Mouse (Mus musculus): ENCODE results near the gene Dhrs3.

The Dhrs3 gene

DNA sequence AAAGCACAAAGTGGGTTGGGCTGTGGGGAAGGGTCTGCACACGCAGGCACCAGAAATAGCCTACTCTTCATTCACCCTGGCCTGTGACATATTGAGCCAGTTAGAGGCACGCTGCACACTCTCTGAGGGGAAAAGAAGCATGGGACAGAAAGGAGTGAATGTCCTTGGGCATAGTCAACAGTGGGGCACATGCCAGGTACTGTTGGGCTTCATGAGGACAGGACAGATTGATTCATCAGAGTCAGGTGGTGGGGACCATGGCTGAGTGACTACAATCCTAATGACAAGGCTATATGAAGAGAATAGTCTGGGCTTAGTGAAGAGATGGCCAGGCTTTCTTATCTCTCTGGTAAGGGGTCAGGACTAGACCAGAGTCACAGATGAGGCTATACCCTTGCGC lies 49.8 kb downstream of the Dhrs3 start:
- no peak for DNase-seq

DNA sequence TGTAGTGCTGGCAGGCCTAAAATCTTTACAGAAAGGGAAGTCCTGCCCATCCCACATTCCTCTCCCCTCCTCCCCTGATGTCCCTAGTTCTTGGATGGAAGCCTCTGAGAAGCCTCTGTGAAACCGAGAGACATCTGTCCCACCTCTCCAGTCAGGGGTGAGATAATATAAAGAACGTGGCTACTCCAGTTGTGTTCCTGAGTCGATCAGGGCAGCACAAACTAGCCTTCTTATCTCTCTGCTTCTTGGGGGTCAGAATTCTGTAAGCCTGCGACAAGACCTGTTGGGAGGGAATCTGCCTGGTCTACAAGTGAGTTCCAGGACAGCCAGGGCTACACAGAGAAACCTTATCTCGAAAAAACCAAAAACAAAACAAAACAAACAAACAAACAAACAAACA lies 50.6 kb downstream of the Dhrs3 start:
- DNase-seq: no peak

DNA sequence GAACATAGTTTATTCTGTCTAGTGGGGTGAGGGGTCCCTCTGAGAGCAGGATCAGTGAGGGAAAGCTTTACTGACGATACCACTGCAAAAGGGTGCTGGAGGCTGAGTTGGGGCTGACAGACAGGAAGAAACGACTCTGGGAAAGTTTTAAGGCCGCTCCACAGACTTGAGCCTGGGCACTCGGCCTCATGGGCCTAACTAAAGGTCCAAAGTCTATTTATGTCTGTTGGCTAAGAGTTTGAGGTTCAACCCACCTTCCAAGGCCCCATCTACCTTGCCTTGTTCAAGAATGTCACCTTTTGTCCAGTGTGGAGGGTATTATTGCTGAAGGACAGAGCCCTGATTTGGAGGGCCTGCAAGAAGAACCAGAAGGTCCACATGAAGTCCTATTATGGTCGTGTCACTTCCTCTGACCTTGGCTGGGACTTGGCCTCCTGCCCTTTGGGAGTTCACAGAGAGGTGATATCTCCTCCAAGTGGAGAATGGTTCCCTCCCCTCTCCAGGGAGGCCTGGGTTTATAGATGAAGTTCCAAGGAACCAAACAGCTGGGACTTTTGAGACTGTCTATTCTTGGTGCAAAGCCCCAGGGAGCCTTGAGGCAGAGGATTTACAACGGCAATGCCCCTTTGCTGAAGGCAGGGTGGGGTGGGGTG lies 55.2 kb downstream of the Dhrs3 start:
- no peak for DNase-seq

DNA sequence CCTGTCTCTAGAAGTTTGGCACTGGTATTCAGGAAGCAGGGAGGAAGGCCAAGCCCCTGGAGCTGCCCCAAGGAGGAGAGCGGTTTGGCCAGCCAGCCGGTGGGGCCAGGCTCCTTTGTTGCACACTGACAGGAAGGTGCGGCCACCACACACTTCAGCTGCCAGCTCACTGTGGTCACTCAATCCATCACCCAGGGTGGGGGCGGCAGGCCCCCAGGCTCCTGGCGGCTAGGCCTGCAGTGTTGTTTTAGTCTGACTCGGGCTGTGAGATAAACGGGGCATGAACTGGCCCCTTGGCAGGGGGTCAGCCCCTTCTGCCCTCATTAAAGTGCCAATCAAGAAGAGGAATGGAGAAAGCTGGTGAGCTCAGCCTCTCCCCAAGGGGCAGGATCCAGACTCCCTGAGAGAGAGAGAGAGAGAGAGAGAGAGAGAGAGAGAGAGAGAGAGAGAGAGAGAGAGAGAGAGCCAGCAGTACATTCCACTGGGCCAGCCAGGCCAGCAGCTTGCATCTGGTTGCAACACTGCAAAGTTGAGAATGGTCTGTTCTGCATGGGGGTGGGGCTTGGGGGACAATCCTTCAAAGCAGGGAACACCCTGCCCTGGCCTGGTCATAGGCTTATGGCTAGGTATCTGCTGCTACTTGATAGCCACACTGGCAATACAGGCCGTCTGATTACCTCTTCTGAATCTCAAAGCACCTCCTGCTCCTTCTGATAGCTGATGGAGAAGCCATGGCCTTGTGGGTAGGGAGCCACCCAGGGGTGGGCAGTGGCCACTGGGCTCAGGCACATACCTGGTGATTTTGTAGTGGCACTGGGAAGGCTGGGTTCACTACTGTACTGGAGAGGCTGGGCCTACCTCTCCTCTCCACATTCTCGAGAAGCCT lies 57.1 kb downstream of the Dhrs3 start:
- peak; percentile 30 for DNase-seq

DNA sequence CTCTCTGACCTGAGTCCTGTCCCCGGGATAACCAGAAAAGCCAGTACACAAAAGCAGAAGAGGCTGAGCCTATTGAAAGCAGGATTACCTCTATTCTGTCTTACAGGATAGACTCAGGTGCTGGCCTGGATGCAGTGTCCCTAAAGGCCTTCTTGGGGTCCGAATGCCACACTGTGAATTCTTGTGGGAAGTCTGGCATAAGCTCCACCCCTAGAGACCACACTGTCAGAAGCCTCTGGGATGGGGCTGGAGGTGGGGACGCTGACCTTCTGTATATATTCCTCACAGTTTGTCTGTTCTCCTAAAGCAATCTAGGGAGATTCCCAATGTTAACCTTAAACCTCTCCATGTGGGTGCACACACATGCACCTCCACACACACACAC lies 57.7 kb downstream of the Dhrs3 start:
- DNase-seq: no peak

DNA sequence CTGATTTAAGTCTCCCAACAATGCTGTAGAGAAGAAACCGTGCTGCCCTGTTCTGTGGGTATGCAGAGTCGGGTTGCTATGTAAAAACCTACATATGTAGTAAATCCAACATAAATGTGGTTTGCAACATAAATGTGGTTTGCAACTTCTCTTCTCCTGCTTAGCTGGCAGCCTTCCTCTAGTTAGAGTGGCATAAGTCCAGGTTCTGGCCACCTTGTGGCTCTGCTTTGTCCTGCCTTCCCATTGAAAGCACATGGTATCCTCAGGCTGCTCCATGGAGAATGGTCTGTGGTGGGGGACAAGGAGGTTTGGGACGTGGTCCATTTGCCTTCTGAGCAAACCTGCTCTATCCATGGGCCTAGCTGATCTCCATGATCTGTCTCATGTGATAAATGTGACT lies 58.3 kb downstream of the Dhrs3 start:
- DNase-seq: no peak

DNA sequence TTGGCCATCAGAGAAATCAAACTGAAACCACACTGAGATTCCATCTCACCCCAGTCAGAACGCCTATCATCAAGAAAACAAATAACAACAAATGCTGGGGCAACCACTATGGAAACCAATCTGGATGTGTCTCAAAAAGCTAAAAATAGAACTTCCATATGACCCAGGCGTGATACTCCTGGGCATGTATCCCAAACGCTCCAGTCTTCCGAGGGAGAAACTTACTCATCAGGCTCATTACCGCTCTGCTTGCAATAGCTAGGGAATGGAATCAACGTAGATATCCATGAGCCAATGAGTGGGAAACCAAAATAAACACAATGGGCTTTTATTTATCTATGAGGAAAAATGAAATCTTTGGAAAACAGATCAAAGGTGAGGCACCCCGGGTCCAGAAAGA lies 59.2 kb downstream of the Dhrs3 start:
- no peak for DNase-seq

DNA sequence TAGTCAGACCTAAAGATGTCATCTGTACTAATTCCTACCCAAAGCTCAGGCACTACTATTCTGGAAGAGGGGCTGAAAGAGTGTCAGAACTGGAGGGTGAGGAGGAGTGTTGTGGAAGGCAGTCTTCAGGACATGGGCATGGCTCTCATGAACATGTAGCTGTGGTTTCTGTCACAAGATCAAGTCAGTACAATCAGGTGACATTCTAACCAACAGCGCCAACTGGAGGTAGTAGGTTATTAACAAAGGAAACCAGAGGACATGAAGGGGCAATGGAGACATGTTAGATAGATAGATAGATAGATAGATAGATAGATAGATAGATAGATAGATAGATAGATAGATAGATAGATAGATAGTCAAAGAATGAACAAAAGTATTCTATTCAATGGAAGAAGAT lies 60.8 kb downstream of the Dhrs3 start:
- no peak for DNase-seq

DNA sequence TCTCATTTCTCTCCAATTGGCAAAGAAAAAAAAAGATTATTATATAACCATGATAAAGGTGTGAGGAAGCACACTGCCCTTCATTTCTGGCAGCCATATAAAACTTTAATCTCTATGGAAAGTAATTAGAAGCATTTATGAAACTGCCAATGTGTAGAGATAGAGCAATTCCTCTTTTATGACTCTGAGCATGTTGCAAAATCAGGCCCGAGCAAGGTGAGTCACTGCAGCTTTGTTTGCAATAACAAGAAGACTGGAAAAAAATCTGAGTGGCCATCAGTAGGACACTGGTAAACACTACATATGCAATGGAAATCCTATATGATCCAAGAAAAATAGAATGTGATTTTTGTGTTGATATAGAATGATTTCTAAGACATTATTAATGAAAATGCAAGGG lies 63.2 kb downstream of the Dhrs3 start:
- DNase-seq: no peak

DNA sequence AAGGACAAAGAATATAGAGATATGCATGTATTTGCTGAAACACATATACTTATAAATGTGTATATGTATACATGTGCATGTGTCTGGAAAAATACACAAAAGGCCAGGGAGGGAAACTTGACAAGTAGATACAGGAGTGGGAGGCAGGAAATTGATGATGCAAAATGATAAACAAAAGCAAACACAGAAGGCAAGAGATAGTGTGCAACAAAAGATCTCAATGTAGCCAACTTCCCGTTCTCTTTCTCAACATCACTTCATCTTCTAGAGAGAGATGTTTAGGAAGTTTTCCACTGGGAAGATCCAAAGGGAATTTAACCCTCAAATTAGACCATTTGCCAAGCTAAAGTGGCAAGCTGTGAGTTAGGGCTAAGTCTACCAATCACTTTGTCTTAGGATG lies 63.7 kb downstream of the Dhrs3 start:
- DNase-seq: no peak

DNA sequence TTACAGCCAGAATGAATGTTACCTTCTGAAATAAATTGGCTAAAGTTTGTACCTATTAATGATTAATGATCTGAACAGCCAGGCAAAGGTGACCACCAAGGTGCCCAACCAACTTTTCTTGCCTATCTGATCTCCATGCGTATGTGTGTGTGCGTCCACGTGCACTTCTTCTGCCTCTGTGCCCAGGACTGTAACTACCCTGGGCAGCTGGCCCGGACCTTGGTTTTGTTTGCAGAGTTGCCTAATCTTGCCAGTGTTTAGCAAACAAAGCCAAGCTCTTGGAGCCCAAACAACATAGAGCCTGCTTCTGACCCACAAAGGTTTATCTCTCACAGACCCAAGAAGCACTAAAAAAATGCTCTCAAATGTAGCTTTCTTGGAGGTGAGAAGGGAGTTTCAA lies 64.6 kb downstream of the Dhrs3 start:
- no peak for DNase-seq

DNA sequence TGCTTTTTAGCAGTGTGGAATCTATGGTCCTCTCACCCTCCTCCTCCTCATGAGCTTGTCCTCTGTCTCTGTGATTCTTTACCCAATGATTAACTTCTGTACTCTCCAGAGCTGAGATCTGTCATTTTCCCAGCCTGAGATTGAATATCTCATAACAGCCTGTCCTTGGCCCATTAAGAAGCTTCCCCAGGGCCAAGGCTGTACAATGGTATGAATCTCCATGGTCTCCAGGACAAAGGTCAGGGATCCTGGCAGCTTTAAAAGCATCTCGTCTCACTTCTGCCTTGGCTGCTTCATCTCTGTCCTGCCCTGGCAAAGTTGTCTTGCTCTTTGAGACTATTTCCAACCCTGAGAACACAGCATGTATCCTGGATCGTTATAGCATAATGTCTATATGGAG lies 65.1 kb downstream of the Dhrs3 start:
- no peak for DNase-seq

DNA sequence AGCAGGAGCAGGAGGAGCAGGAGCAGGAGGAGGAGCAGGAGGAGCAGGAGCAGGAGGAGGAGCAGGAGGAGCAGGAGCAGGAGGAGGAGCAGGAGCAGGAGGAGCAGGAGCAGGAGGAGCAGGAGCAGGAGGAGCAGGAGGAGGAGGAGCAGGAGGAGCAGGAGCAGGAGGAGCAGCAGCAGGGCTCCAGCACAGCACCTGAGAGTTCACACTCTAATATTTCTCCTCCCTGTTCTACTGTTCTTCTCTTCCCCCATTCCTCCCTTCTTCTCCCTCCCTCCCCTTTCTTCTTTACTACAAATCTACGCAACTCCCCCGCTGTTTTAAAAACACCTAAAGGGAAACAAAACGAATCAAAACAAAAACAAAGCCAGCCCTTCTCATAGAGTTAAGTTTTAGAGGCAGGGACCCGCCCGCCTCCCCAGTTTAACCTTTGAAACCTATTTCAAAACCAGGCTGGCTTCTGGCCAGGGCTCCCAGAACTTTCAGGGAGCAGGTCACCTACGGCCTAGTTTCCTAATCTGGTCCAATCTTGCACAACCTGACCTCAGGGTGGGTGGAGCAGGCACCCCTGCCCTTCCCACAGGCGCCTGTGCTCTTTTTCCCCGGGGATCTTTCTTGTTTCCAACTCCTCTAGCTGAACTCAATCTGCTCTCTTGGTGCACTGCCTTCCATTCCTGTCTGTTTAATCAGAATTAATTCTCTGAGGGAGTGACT lies 67.7 kb downstream of the Dhrs3 start:
- DNase-seq: no peak

DNA sequence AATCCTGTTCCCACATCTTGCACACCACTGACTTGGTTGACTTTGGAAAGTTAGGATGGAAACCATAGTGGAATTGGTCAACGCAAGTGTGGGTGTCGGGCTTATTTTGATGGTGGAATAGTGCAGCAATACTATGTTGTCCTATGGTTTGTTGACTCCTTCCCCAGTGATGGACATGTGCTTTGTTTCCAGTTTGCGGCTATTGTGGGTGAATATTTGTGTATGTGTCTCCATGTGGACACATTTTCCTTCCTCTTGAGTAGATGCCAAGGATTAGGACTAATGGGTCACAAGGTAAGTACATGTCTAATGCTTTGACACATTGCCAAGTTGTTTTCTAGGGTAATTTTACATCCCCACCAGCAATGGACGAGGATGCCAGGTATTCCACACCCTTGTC lies 68.6 kb downstream of the Dhrs3 start:
- no peak for DNase-seq

DNA sequence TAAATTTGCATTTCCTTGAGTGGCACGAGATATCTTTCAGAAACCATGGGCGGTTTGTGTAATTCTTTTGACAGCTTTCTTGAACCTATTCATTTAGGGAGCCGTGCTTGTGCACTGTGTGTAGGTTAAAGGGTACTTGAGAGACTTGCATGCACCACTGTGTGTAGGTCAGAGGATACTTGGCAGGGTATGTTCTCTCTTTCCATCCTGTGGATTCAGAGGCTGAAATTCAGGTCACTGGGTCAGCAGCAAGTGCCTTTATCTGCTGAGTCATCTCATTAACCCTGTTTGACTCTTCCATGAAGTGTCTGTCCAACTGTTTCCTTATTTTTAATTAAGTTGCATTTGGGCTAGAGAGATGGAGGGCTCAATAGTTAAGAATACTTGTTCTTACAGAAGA lies 69.1 kb downstream of the Dhrs3 start:
- no peak for DNase-seq

DNA sequence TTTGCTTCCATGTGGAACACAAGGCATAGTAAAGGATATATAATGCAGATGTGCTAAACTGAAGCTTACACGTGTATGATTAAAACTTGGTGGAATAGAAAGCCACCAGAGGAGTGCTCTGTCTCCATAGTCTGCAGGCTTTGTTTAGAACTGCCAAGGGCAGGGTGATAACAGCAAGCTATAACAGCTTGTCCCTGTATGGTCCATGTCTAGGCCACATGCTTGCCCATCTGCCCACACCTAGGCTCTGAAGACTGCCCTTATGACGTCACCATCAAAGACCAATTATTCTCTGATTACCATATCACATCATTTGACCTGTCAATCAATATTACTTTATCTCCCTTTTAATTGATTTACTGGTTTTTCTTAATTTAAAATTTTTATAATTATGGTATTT lies 72.6 kb downstream of the Dhrs3 start:
- no peak for DNase-seq

DNA sequence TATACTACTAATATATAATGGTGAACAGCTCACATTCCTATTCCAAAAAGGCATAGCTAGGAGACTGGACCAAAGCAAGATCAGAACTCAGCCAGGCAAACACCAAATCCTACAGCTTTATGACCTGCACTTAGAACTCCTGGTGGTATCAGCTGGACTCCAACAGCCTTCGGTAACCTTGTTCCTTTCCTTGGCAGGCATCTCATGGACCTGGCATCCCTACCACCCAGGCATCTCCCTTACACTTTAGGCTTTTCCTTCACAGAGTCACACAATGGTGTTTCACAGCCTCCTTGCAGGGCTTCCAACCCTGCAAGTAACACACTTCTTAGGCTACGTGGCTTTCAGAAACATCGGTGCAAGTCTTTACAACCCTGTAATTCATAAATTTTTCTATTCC lies 75.7 kb downstream of the Dhrs3 start:
- no peak for DNase-seq

DNA sequence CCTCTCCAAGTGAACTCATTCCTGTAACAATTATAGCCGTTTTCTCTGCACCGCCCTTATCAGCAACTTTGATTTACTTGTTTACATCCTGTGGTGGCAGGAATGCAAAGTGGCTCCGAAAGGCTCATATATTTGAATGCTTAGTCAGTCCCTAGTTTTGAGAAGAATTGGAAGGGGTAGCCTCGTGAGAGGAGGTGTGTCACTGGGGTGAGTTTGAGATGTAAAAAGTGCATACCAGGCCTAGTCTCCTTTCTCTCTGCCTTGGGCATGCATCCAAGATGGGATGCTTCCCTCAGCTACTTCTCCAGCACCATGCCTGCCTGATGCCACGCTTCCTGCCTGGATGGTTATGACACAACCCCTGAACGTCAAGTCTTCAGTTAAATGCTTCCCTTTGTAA lies 76.4 kb downstream of the Dhrs3 start:
- DNase-seq: no peak

DNA sequence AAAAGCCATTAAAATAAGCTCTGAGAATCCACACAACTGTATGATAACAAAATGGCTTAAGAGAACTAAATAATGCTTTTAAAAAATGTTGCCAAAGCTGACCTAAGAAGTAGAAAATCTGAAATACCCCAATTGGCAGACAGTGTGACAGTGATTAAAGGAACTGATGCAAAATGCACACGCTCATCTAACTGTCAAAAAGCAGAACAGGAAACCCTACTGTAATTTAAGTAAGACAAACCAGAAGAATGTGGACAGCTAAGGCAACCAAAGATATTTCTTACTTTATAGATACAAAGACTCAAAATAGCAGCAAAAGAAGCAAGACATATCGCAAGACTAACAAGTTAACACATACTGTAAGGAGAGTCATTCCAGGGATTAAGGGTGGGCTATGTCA lies 78.4 kb downstream of the Dhrs3 start:
- no peak for DNase-seq

DNA sequence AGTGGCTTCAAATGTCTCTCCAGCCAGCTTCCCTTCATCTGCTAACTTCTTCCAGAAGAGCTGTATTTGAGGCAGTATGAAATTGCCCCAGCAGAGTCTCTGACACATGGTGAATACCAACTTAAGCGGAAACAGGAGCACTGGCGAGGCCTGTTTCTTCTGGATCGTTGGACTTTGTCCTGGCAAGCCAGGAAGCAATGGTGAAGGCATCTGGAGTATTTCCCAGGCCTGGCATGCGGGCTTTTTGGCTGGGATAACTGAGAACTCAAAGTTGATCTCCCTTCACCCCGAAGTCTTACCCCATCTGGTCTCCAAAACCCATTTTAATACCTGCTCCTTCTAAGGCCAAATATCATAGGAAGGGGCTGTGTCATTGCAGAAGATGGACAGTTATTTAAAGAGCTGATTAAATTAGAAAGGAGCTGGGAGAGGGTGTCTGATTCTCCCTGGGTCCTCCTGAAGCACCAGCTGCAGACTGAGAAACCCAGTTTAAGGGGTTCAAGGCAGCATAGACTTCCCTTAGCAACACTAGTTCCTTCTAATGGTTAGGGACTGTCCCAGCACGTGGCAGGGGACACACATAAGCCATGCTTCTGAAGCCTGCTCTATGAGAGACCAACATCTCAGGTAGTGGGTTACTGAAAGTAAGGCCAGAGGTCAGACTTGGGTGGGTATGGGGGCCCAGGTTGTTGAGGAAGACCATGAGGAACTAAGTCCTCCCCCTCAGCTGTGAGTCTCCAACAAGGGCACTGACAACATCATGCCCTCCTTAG lies 80.5 kb downstream of the Dhrs3 start:
- DNase-seq: peak; percentile 26

DNA sequence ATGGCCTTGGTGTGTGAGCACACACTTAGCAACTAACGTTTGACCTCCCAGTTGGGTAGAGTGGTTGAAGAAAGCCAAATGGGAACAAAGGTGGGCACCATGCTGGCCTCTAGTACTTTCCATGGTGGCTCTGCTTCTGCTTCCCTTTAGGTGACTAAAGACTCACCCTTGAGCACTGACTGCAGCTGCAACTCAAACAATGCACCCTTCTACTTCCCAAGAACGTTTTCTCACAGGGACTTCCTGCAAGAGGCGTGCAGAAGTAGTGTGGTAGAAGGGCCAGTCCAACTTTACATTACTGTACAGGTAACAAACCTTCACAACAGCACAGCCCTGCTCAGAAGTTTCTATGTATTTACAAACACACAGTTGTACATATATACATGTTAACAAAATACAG lies 81.8 kb downstream of the Dhrs3 start:
- no peak for DNase-seq

DNA sequence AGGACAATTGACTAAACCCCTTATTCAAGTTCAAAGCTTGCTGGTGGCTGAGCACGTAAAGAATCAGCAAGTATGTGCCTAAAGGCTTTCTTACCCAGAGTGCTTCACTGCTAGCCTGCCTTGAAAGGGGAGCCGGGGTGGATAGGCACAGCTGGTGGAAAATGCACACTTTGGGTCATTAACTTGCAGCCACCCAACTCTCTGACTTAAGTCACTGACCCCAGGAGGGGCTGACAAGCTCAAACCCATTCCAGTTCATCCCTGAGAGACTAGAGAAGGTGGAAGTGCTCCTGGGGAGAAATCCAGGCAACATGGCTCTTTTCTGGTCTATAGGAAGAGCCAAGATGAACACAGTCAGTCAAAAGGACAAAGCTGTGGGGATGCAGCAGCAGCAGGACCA lies 82.9 kb downstream of the Dhrs3 start:
- DNase-seq: no peak

DNA sequence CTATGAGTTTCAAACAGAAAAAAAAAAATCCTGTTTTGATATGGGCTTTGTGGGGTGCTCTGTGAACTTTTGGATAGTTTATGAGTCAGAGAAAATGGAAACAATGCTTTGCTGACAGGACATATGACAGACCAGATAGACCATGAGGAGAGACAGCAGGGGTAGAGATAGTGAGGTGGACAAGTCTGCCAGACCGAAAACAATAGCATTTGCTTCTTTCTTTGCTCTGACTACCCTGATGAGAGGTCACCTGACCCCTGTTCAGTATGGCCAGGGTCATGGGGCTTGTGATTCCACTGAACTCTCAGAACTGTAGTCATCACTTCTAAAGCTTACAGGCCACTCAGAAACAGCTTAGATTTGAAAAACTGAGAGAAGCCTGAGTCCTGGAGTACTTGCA lies 84.4 kb downstream of the Dhrs3 start:
- DNase-seq: no peak
